Mouse (Mus musculus) CH12.LX (cell line): ENCODE measurements around the gene Amn.

Experiments used
- CHD2 ChIP-seq: IDR thresholded peaks from 2 replicates; pipeline ENCODE4 v1.6.1; 2011; ENCODE audit warnings: low read length, improper control_type of control experiment
- CTCF ChIP-seq, 2 experiments: IDR thresholded peaks in 1 of 2; conservative IDR thresholded peaks in 1 of 2; 2 replicates each; pipeline ENCODE4 v1.5.1; 2011 to 2012; ENCODE audit warnings: low read depth in 2 of 2, low read length in 2 of 2, improper control_type of control experiment in 1 of 2, inconsistent platforms in 1 of 2, mild to moderate bottlenecking in 1 of 2, moderate library complexity in 1 of 2
- ELF1 ChIP-seq: IDR thresholded peaks from 2 replicates; pipeline ENCODE4 v1.6.1; 2014; ENCODE audit warnings: low read depth, mild to moderate bottlenecking, inconsistent platforms, low read length, improper control_type of control experiment
- EP300 ChIP-seq: IDR thresholded peaks from 2 replicates; pipeline ENCODE4 v1.6.1; 2011; ENCODE audit warnings: low read length, improper control_type of control experiment
- ETS1 ChIP-seq: conservative IDR thresholded peaks from 2 replicates; pipeline ENCODE4 v1.6.1; 2012; ENCODE audit warnings: low read depth, mild to moderate bottlenecking, inconsistent platforms, low read length, improper control_type of control experiment, moderate library complexity
- HCFC1 ChIP-seq: IDR thresholded peaks from 2 replicates; pipeline ENCODE4 v1.6.1; 2012; ENCODE audit warnings: low read depth, mild to moderate bottlenecking, inconsistent platforms, low read length, improper control_type of control experiment
- MAX ChIP-seq: IDR thresholded peaks from 2 replicates; pipeline ENCODE4 v1.6.1; 2011; ENCODE audit warnings: low read length, improper control_type of control experiment
- MAZ ChIP-seq: IDR thresholded peaks from 2 replicates; pipeline ENCODE4 v1.6.1; 2012; ENCODE audit warnings: low read depth, mild to moderate bottlenecking, inconsistent platforms, low read length, improper control_type of control experiment, moderate library complexity
- MEF2A ChIP-seq: IDR thresholded peaks from 2 replicates; pipeline ENCODE4 v1.6.1; 2014; ENCODE audit warnings: low read depth, mild to moderate bottlenecking, inconsistent platforms, low read length, improper control_type of control experiment, borderline replicate concordance
- MXI1 ChIP-seq: IDR thresholded peaks from 2 replicates; pipeline ENCODE4 v1.6.1; 2011; ENCODE audit warnings: mild to moderate bottlenecking, low read depth, low read length, improper control_type of control experiment
- POLR2A ChIP-seq: IDR thresholded peaks from 2 replicates; pipeline ENCODE4 v1.6.1; 2011; ENCODE audit warnings: low read depth, mild to moderate bottlenecking, improper control_type of control experiment, low read length
- RCOR1 ChIP-seq: conservative IDR thresholded peaks from 2 replicates; pipeline ENCODE4 v1.6.1; 2012; ENCODE audit warnings: low read depth, mild to moderate bottlenecking, inconsistent platforms, low read length, improper control_type of control experiment

DNA sequence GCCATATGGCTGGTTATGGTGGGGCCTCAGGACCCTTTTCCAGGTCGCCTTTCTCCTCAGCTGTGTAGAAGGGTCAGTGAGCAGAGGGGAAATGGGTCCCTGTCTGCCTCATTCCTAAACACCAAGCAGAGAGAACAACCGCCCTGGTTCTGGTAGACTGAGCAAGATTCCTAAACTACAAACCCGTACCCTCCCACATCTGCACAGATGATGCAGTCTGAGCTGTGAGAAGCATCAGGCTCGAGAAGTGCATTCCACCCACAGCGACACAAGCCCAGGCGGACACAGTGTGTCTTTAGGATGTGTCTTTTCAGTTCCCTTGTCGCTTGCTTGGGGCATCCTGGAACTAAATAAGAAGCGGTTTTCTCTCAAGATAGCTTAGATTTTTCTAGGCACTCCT is 20.8 kb upstream of the Amn start:
- TF ChIP-seq CTCF (conservative IDR thresholded peaks at IDR 0.05 in 1 of 2, IDR thresholded peaks at IDR 0.05 in 1 of 2; ENCODE audit: low read depth in 2 of 2, low read length in 2 of 2) (no peak), POLR2A (no peak), ETS1 (no peak), HCFC1 (no peak), MEF2A (no peak), MXI1 (no peak), MAX (no peak), CHD2 (no peak), RCOR1 (no peak), ELF1 (no peak), MAZ (no peak), EP300 (no peak)
